Mouse (Mus musculus) kidney, embryonic 14.5 days (tissue): Measurements from ENCODE around the gene 1110051M20Rik. TPM values are rescaled to one million over a fixed set of nuclear protein-coding genes. Genes with fewer than 3 reads are reported as not detected.

ENCODE experiments used
- ATAC-seq: fragments of 200-750 bp; cut with Nextera tagmentation; 2 replicates; pipeline ENCODE4 v1.8.0; 2017; ENCODE audit warnings: moderate number of reproducible peaks, mild to moderate bottlenecking, moderate TSS enrichment, moderate library complexity; ENCODE audit not compliant: low FRiP score, low TSS enrichment
- H3K27ac ChIP-seq: fragments of 300-500 bp; sonication (generic); 2 replicates; pipeline ENCODE4 v1.5.1; 2014; ENCODE audit warnings: low read depth, mild to moderate bottlenecking, low read length, moderate library complexity, mixed read lengths
- H3K27me3 ChIP-seq: fragments of 300-500 bp; sonication (generic); 2 replicates; pipeline ENCODE4 v1.6.1; 2014; ENCODE audit warnings: mild to moderate bottlenecking, low read length; ENCODE audit not compliant: control insufficient read depth, insufficient read depth
- H3K36me3 ChIP-seq: fragments of 300-500 bp; sonication (generic); 2 replicates; pipeline ENCODE4 v1.6.1; 2014; ENCODE audit warnings: low read length, mixed read lengths; ENCODE audit not compliant: control insufficient read depth, insufficient read depth
- H3K4me1 ChIP-seq: fragments of 300-500 bp; sonication (generic); 2 replicates; pipeline ENCODE4 v1.6.1; 2014; ENCODE audit warnings: low read length, mixed read lengths; ENCODE audit not compliant: control insufficient read depth, insufficient read depth
- H3K4me2 ChIP-seq: fragments of 300-500 bp; sonication (generic); replicated peaks from 2 replicates; pipeline ENCODE4 v1.6.1; 2014; ENCODE audit warnings: low read depth, mild to moderate bottlenecking, low read length
- H3K4me3 ChIP-seq: fragments of 300-500 bp; sonication (generic); 2 replicates; pipeline ENCODE4 v1.5.1; 2014; ENCODE audit warnings: mild to moderate bottlenecking, low read length
- H3K9ac ChIP-seq: fragments of 300-500 bp; sonication (generic); 2 replicates; pipeline ENCODE4 v1.6.1; 2014; ENCODE audit warnings: low read depth, mild to moderate bottlenecking, low read length, moderate library complexity
- H3K9me3 ChIP-seq: fragments of 300-500 bp; sonication (generic); 2 replicates; pipeline ENCODE4 v1.6.1; 2016; ENCODE audit warnings: low read length; ENCODE audit not compliant: control insufficient read depth
- WGBS: fragments of 180-500 bp; shearing (Covaris S2); extraction: QIAGEN DNeasy Blood & Tissue Kit; methylation state at CpG from one replicate; pipeline ENCODE4 v1.1.7; 2014; 5-methylcytosine and 5-hydroxymethylcytosine counted together
- polyA plus RNA-seq: library from polyadenylated mRNA; unstranded; fragments of >200 nt; fragmentation: Nextera tagmentation; extraction: Ambion mirVana; gene quantifications from 2 replicates; pipeline ENCODE4 v1.2.1, GENCODE M21; 2014

The 1110051M20Rik gene
- polyA plus RNA-seq, 1 experiment from 2014 or later = 65.9 TPM

- Histone ChIP-seq H3K4me2 (no peak overlapping the region), H3K27me3 (no peaks in the 10 kb centered on the region), H3K36me3 (no peaks in the 10 kb centered on the region), H3K9me3 (no peaks in the 10 kb centered on the region), H3K4me3 (no peak overlapping the region), H3K4me1 (peaks cover 7% of the 10 kb centered on the region), H3K27ac (no peak overlapping the region), H3K9ac (no peak overlapping the region)
- no peak for ATAC-seq
- 92% methylated on average over 3 of the region's 3 CpGs for WGBS
Measured at GRCm38 (mm10) chr2:91454434-91454833, 9.9 kb upstream of the 1110051M20Rik start.

- no peak overlapping the region for H3K4me2 ChIP-seq
- H3K4me3 ChIP-seq = no peak overlapping the region
- H3K9ac ChIP-seq = no peak overlapping the region
- H3K36me3 ChIP-seq = no peaks in the 10 kb centered on the region
- ATAC-seq = no peak
- H3K4me1 ChIP-seq = 0 out of 2 replicates have a peak, but pooled peaks cover 5% of the 10 kb centered on the region
- whole genome bisulfite sequencing = 61% methylated on average over 9 of the region's 9 CpGs
- H3K27me3 ChIP-seq = no peaks in the 10 kb centered on the region
- H3K27ac ChIP-seq = no peak overlapping the region
- H3K9me3 ChIP-seq = no peaks in the 10 kb centered on the region
Measured at GRCm38 (mm10) chr2:91453231-91454075, 8.9 kb upstream of the 1110051M20Rik start.

- Histone ChIP-seq H3K36me3 (no peaks in the 10 kb centered on the region), H3K9ac (no peak overlapping the region), H3K4me3 (0 out of 2 replicates have a peak overlapping the region, but pooled peaks have one; percentile 11), H3K4me2 (peak overlapping the region; percentile 33), H3K9me3 (no peaks in the 10 kb centered on the region), H3K27ac (no peak overlapping the region), H3K4me1 (0 out of 2 replicates have a peak, but pooled peaks cover 5% of the 10 kb centered on the region), H3K27me3 (no peaks in the 10 kb centered on the region)
- peak; percentile 30; the same call in 1 of the 2 replicates for ATAC-seq
- WGBS = 14% methylated on average over 8 of the region's 8 CpGs
Measured at GRCm38 (mm10) chr2:91452658-91453057, 8.2 kb upstream of the 1110051M20Rik start.

- Histone ChIP-seq H3K27ac (no peak overlapping the region), H3K4me2 (no peak overlapping the region), H3K9ac (no peak overlapping the region), H3K4me3 (no peak overlapping the region), H3K4me1 (0 out of 2 replicates have a peak, but pooled peaks cover 5% of the 10 kb centered on the region), H3K27me3 (no peaks in the 10 kb centered on the region), H3K9me3 (no peaks in the 10 kb centered on the region), H3K36me3 (no peaks in the 10 kb centered on the region)
- WGBS = 68% methylated on average over 9 of the region's 9 CpGs
- no peak for ATAC-seq
Measured at GRCm38 (mm10) chr2:91450316-91450715, 5.8 kb upstream of the 1110051M20Rik start.

DNA sequence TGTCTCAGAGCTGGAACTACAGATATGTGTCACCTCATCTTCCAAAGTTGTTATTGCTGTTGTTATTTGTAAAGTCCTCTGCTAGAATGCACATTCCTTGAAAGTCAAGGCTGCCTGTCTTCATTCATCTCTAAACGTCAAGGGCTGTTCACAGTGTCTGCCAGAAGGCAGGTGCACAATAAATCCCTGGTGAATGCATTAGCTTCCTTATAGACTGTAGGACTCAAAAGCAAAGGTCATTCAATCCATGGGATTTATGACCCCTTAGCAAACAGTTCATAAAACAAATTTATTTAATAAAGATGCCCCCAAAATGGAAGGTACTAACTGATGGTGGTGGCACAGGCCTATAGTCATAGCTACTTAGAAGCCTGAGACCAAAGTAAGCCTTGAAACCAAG is 5.2 kb upstream of the 1110051M20Rik start:
- Histone ChIP-seq H3K36me3 (no peaks in the 10 kb centered on the region), H3K27ac (no peak overlapping the region), H3K27me3 (no peaks in the 10 kb centered on the region), H3K4me2 (no peak overlapping the region), H3K9me3 (no peaks in the 10 kb centered on the region), H3K9ac (no peak overlapping the region), H3K4me3 (no peak overlapping the region), H3K4me1 (0 out of 2 replicates have a peak, but pooled peaks cover 5% of the 10 kb centered on the region)
- WGBS = 55% methylated on average over 1 of the region's 1 CpGs
- ATAC-seq = no peak

DNA sequence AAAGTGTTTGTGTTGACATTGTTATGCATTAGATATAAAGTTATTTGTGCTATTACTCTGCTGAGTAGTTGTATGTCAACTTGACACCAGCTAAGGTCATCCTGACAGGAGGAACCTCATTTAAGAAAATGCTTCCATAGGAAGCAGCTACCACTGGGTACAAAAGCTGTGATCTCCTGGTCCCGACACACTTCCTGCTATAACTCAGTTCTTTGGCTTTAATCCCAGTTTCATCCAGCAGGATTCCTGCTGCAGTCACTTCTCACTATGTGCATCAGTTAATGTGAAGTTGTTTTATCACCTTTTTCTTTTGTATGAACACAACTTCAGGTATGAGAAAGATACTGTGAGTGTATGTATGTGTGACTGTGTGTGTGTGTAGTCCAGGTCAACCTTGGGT is 2.3 kb downstream of the 1110051M20Rik start:
- Histone ChIP-seq H3K27me3 (no peaks in the 10 kb centered on the region), H3K36me3 (no peaks in the 10 kb centered on the region), H3K9ac (no peak overlapping the region), H3K4me3 (no peak overlapping the region), H3K27ac (no peak overlapping the region), H3K4me2 (no peak overlapping the region), H3K4me1 (no peaks in the 10 kb centered on the region; the same call in 1 of the 2 replicates), H3K9me3 (no peaks in the 10 kb centered on the region)
- whole genome bisulfite sequencing = 67% methylated on average over 1 of the region's 1 CpGs
- no peak for ATAC-seq

GRCm38 (mm10) chr2:91441715-91442114 is 2.8 kb downstream of the 1110051M20Rik start:
- Histone ChIP-seq H3K36me3 (no peaks in the 10 kb centered on the region), H3K27ac (no peak overlapping the region), H3K4me3 (no peak overlapping the region), H3K27me3 (no peaks in the 10 kb centered on the region), H3K9me3 (no peaks in the 10 kb centered on the region), H3K4me2 (no peak overlapping the region), H3K4me1 (no peaks in the 10 kb centered on the region; the same call in 1 of the 2 replicates), H3K9ac (no peak overlapping the region)
- ATAC-seq = no peak
- WGBS = 68% methylated on average over 2 of the region's 2 CpGs

DNA sequence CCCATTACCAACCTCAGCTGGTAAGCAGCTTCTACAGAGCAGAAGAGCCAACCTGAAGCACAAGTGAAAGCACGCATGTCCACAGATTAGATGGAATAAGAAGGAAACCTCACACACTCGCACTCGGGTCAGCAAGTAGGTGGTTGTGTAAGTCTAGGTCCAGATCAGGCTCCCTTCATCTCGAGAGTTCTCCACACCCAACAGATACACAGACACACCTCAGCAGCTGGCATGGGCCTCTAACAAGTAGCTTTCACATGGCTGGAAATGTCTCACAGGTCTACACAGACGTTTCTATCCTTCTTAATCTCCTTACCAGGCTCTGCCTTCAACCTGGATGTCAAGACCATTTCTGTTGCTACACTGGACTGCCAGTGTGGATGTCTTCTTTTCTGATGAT is 3.8 kb downstream of the 1110051M20Rik start:
- H3K27me3 ChIP-seq = no peaks in the 10 kb centered on the region
- H3K4me2 ChIP-seq = no peak overlapping the region
- no peak overlapping the region for H3K27ac ChIP-seq
- no peaks in the 10 kb centered on the region for H3K9me3 ChIP-seq
- ATAC-seq = no peak
- no peak overlapping the region for H3K4me3 ChIP-seq
- no peak overlapping the region for H3K9ac ChIP-seq
- WGBS = 89% methylated on average over 5 of the region's 5 CpGs
- no peaks in the 10 kb centered on the region for H3K36me3 ChIP-seq
- H3K4me1 ChIP-seq = no peaks in the 10 kb centered on the region; the same call in 1 of the 2 replicates

- no peak overlapping the region for H3K4me2 ChIP-seq
- no peaks in the 10 kb centered on the region for H3K36me3 ChIP-seq
- H3K9ac ChIP-seq = no peak overlapping the region
- H3K9me3 ChIP-seq = no peaks in the 10 kb centered on the region
- WGBS = 82% methylated on average over 1 of the region's 1 CpGs
- no peak overlapping the region for H3K27ac ChIP-seq
- ATAC-seq = no peak
- H3K4me1 ChIP-seq = no peaks in the 10 kb centered on the region; the same call in 1 of the 2 replicates
- H3K27me3 ChIP-seq = no peaks in the 10 kb centered on the region
- no peak overlapping the region for H3K4me3 ChIP-seq
Measured at GRCm38 (mm10) chr2:91439876-91440275, 4.6 kb downstream of the 1110051M20Rik start.
